Mouse (Mus musculus) lung, embryonic 15.5 days (tissue): ENCODE data around the gene Depp1. TPM values are rescaled to one million over a fixed set of nuclear protein-coding genes. Genes with fewer than 3 reads are reported as not detected.
"Not testable (repeated sequence)": the region's sequence is repeated elsewhere in the genome, so short reads cannot be mapped to it uniquely, and the experiment has no call there.

Experiments
- ATAC-seq: fragments of 200-750 bp; cut with Nextera tagmentation; 2 replicates; pipeline ENCODE4 v1.8.0; 2017; ENCODE audit warnings: moderate number of reproducible peaks, borderline replicate concordance; ENCODE audit not compliant: low FRiP score, low TSS enrichment; ENCODE audit errors: extremely low read depth
- H3K27ac ChIP-seq: fragments of 300-500 bp; sonication (generic); 2 replicates; pipeline ENCODE4 v1.5.1; 2015; ENCODE audit warnings: moderate library complexity, mild to moderate bottlenecking, inconsistent platforms
- H3K27me3 ChIP-seq: fragments of 300-500 bp; sonication (generic); 2 replicates; pipeline ENCODE4 v1.6.1; 2015; ENCODE audit warnings: inconsistent platforms
- H3K36me3 ChIP-seq: fragments of 300-500 bp; sonication (generic); 2 replicates; pipeline ENCODE4 v1.6.1; 2015; ENCODE audit warnings: inconsistent platforms
- H3K4me1 ChIP-seq: fragments of 300-500 bp; sonication (generic); 2 replicates; pipeline ENCODE4 v1.6.1; 2015; ENCODE audit warnings: inconsistent platforms
- H3K4me2 ChIP-seq: fragments of 300-500 bp; sonication (generic); 2 replicates; pipeline ENCODE4 v1.6.1; 2015; ENCODE audit warnings: inconsistent platforms, mild to moderate bottlenecking, moderate library complexity
- H3K4me3 ChIP-seq: fragments of 300-500 bp; sonication (generic); 2 replicates; pipeline ENCODE4 v1.5.1; 2015; ENCODE audit warnings: mild to moderate bottlenecking, inconsistent platforms
- H3K9ac ChIP-seq: fragments of 300-500 bp; sonication (generic); 2 replicates; pipeline ENCODE4 v1.6.1; 2015; ENCODE audit warnings: inconsistent platforms
- H3K9me3 ChIP-seq: fragments of 300-500 bp; sonication (generic); 2 replicates; pipeline ENCODE4 v1.6.1; 2016; ENCODE audit warnings: inconsistent platforms
- WGBS: fragments of 180-500 bp; shearing (Covaris S2); methylation state at CpG from one replicate; pipeline ENCODE4 v1.1.7; 2015; 5-methylcytosine and 5-hydroxymethylcytosine counted together
- polyA plus RNA-seq: library from polyadenylated mRNA; unstranded; fragments of >200 nt; fragmentation: Nextera tagmentation; extraction: Ambion mirVana; gene quantifications from 2 replicates; pipeline ENCODE4 v1.2.1, GENCODE M21; 2015

Depp1 gene
- 33.2 and 38.0 TPM in 2 replicates for polyA plus RNA-seq

- Histone ChIP-seq H3K36me3 (no peaks in the 10 kb centered on the region), H3K27me3 (no peaks in the 10 kb centered on the region), H3K9ac (peak within 1 kb of the TSS; percentile 22; the same call in 1 of the 2 replicates), H3K27ac (peak within 1 kb of the TSS; percentile 79), H3K4me2 (peak within 1 kb of the TSS; percentile 47), H3K4me1 (peaks cover 15% of the 10 kb centered on the region; the same call in 1 of the 2 replicates), H3K4me3 (peak within 1 kb of the TSS; percentile 29), H3K9me3 (no peaks in the 10 kb centered on the region)
- peak; percentile 88 for ATAC-seq
- 9% methylated on average over 6 of the region's 6 CpGs for WGBS
Measured at GRCm38 (mm10) chr6:116650406-116650805, at the start of gene Depp1. Depp1 (plus strand) TSS chr6:116650609.

- H3K9me3 ChIP-seq, ATAC-seq, H3K4me3 ChIP-seq, H3K4me2 ChIP-seq, H3K9ac ChIP-seq, H3K4me1 ChIP-seq, H3K27ac ChIP-seq, H3K36me3 ChIP-seq, H3K27me3 ChIP-seq: not testable (repeated sequence)
Measured at GRCm38 (mm10) chr6:116600969-116601368, 49.4 kb upstream of the Depp1 start.

- Histone ChIP-seq H3K4me3 (no peak overlapping the region), H3K4me1 (no peaks in the 10 kb centered on the region), H3K4me2 (no peak overlapping the region), H3K27me3 (no peaks in the 10 kb centered on the region), H3K9ac (no peak overlapping the region), H3K9me3 (no peaks in the 10 kb centered on the region), H3K36me3 (no peaks in the 10 kb centered on the region), H3K27ac (no peak overlapping the region)
- WGBS, result 33% methylated on average over 4 of the region's 4 CpGs
- no peak for ATAC-seq
Measured at GRCm38 (mm10) chr6:116607230-116607629, 43.2 kb upstream of the Depp1 start.

GRCm38 (mm10) chr6:116615719-116616118, 34.7 kb upstream of the Depp1 start:
- H3K36me3 ChIP-seq, result no peaks in the 10 kb centered on the region
- WGBS, result 88% methylated on average over 2 of the region's 2 CpGs
- ATAC-seq, result no peak

GRCm38 (mm10) chr6:116618073-116618472, 32.3 kb upstream of the Depp1 start:
- no peak overlapping the region for H3K4me3 ChIP-seq

More at GRCm38 (mm10) chr6:116615719-116616118, 34.7 kb upstream of the Depp1 start:
- no peak overlapping the region for H3K4me3 ChIP-seq
- H3K27ac ChIP-seq, result no peak overlapping the region
- H3K4me2 ChIP-seq, result no peak overlapping the region
- no peak overlapping the region for H3K9ac ChIP-seq
- no peaks in the 10 kb centered on the region for H3K4me1 ChIP-seq
- no peaks in the 10 kb centered on the region for H3K9me3 ChIP-seq
- no peaks in the 10 kb centered on the region for H3K27me3 ChIP-seq

GRCm38 (mm10) chr6:116621318-116622023, 28.9 kb upstream of the Depp1 start:
- 60% methylated on average over 8 of the region's 8 CpGs for WGBS
- H3K9me3 ChIP-seq, result no peaks in the 10 kb centered on the region
- H3K27ac ChIP-seq, result no peak overlapping the region
- no peak overlapping the region for H3K4me2 ChIP-seq
- H3K4me1 ChIP-seq, result no peaks in the 10 kb centered on the region
- peaks cover 20% of the 10 kb centered on the region for H3K36me3 ChIP-seq
- H3K27me3 ChIP-seq, result no peaks in the 10 kb centered on the region
- no peak overlapping the region for H3K9ac ChIP-seq
- H3K4me3 ChIP-seq, result no peak overlapping the region
- ATAC-seq, result no peak

More at GRCm38 (mm10) chr6:116618073-116618472, 32.3 kb upstream of the Depp1 start:
- H3K9ac ChIP-seq, result no peak overlapping the region
- no peaks in the 10 kb centered on the region for H3K4me1 ChIP-seq
- H3K27me3 ChIP-seq, result no peaks in the 10 kb centered on the region
- H3K9me3 ChIP-seq, result no peaks in the 10 kb centered on the region
- H3K4me2 ChIP-seq, result no peak overlapping the region
- no peak for ATAC-seq
- no peak overlapping the region for H3K27ac ChIP-seq
- no peaks in the 10 kb centered on the region for H3K36me3 ChIP-seq

GRCm38 (mm10) chr6:116626417-116626816, 24.0 kb upstream of the Depp1 start:
- not testable (repeated sequence) for H3K9me3 ChIP-seq, H3K27me3 ChIP-seq, H3K27ac ChIP-seq, H3K4me3 ChIP-seq, ATAC-seq, H3K4me2 ChIP-seq, H3K9ac ChIP-seq
- Histone ChIP-seq H3K36me3 (peaks cover 27% of the 10 kb centered on the region), H3K4me1 (peaks cover 13% of the 10 kb centered on the region)
- WGBS, result 95% methylated on average over 9 of the region's 9 CpGs

GRCm38 (mm10) chr6:116628095-116628494, 22.3 kb upstream of the Depp1 start:
- H3K27ac ChIP-seq, result peak overlapping the region; percentile 87; the same call in 1 of the 2 replicates
- ATAC-seq, result no peak
- WGBS, result 10% methylated on average over 9 of the region's 9 CpGs

GRCm38 (mm10) chr6:116628539-116629171, 21.8 kb upstream of the Depp1 start, which contains the start of gene Zfp422:
Zfp422 (minus strand) TSS chr6:116628999.
- under 1% methylated on average over 47 of the region's 56 CpGs for WGBS
- peak within 1 kb of the TSS; percentile 82 for H3K4me3 ChIP-seq
- peak within 1 kb of the TSS; percentile 87 for H3K27ac ChIP-seq
- no peaks in the 10 kb centered on the region for H3K9me3 ChIP-seq
- H3K36me3 ChIP-seq, result peaks cover 27% of the 10 kb centered on the region
- peak within 1 kb of the TSS; percentile 95 for H3K9ac ChIP-seq
- peak; percentile 89 for ATAC-seq
- no peaks in the 10 kb centered on the region for H3K27me3 ChIP-seq
- H3K4me2 ChIP-seq, result peak within 1 kb of the TSS; percentile 61
- peaks cover 13% of the 10 kb centered on the region for H3K4me1 ChIP-seq

More at GRCm38 (mm10) chr6:116628095-116628494, 22.3 kb upstream of the Depp1 start:
- H3K9ac ChIP-seq, result peak overlapping the region; percentile 95
- H3K9me3 ChIP-seq, result no peaks in the 10 kb centered on the region
- peak overlapping the region; percentile 82 for H3K4me3 ChIP-seq
- peaks cover 27% of the 10 kb centered on the region for H3K36me3 ChIP-seq
- peaks cover 13% of the 10 kb centered on the region for H3K4me1 ChIP-seq
- H3K27me3 ChIP-seq, result no peaks in the 10 kb centered on the region
- H3K4me2 ChIP-seq, result peak overlapping the region; percentile 61

GRCm38 (mm10) chr6:116629766-116630165, 20.6 kb upstream of the Depp1 start:
- no peak overlapping the region for H3K27ac ChIP-seq
- no peak overlapping the region for H3K9ac ChIP-seq
- H3K27me3 ChIP-seq, result no peaks in the 10 kb centered on the region
- H3K9me3 ChIP-seq, result no peaks in the 10 kb centered on the region
- peaks cover 19% of the 10 kb centered on the region for H3K36me3 ChIP-seq
- peaks cover 16% of the 10 kb centered on the region for H3K4me1 ChIP-seq
- no peak overlapping the region for H3K4me3 ChIP-seq
- no peak for ATAC-seq
- 81% methylated on average over 10 of the region's 10 CpGs for WGBS
- no peak overlapping the region for H3K4me2 ChIP-seq

- no peaks in the 10 kb centered on the region for H3K27me3 ChIP-seq
- H3K4me3 ChIP-seq, result no peak overlapping the region
- H3K4me1 ChIP-seq, result peaks cover 23% of the 10 kb centered on the region
- no peak overlapping the region for H3K4me2 ChIP-seq
- H3K36me3 ChIP-seq, result 0 out of 2 replicates have a peak, but pooled peaks cover under 1% of the 10 kb centered on the region
- no peak overlapping the region for H3K9ac ChIP-seq
- H3K9me3 ChIP-seq, result no peaks in the 10 kb centered on the region
- 47% methylated on average over 1 of the region's 1 CpGs for WGBS
- no peak for ATAC-seq
- no peak overlapping the region for H3K27ac ChIP-seq
Measured at GRCm38 (mm10) chr6:116632129-116632528, 18.3 kb upstream of the Depp1 start.
